Mouse (Mus musculus) adrenal gland (tissue): ENCODE results near the gene Eng.

Source experiments
- intact Hi-C: fragments of 180-260 bp; cut with DNase I; formaldehyde crosslinking; loops from one replicate; pipeline ENCODE4 v1.15.1; 2025

Gene Eng

GRCm38 (mm10) chr2:32673176-32673917, 27.0 kb downstream of the Eng start:
- intact Hi-C loops = no loop called here

GRCm38 (mm10) chr2:32676821-32677220, 30.4 kb downstream of the Eng start:
- intact Hi-C loops = no loop called here

GRCm38 (mm10) chr2:32677683-32678082, 31.3 kb downstream of the Eng start:
- intact Hi-C loops = no loop called here

GRCm38 (mm10) chr2:32680051-32680451, 33.7 kb downstream of the Eng start:
- intact Hi-C loops = no loop called here

GRCm38 (mm10) chr2:32680961-32681650, 34.7 kb downstream of the Eng start:
- intact Hi-C loops = no loop called here

- intact Hi-C loops = no loop called here
Measured at GRCm38 (mm10) chr2:32681754-32682153, 35.4 kb downstream of the Eng start.

GRCm38 (mm10) chr2:32682721-32683417, 36.5 kb downstream of the Eng start:
- intact Hi-C loops = no loop called here

GRCm38 (mm10) chr2:32683701-32684100, 37.3 kb downstream of the Eng start:
- intact Hi-C loops = no loop called here

- intact Hi-C loops = no loop called here
Measured at GRCm38 (mm10) chr2:32684681-32685428, 38.5 kb downstream of the Eng start.

GRCm38 (mm10) chr2:32685807-32686206, 39.4 kb downstream of the Eng start:
- intact Hi-C loops = no loop called here

GRCm38 (mm10) chr2:32686640-32687039, 40.2 kb downstream of the Eng start:
- intact Hi-C loops = no loop called here

GRCm38 (mm10) chr2:32687562-32687961, 41.2 kb downstream of the Eng start:
- intact Hi-C loops = no loop called here

GRCm38 (mm10) chr2:32689420-32689819, 43.0 kb downstream of the Eng start:
- intact Hi-C loops = loop anchor here (2.0 kb wide), 1 partner anchor 59 kb away; no protein-coding TSS in a partner anchor

- intact Hi-C loops = loop anchor here (2.0 kb wide), 1 partner anchor 48 kb away; no protein-coding TSS in a partner anchor
Measured at GRCm38 (mm10) chr2:32691041-32691440, 44.6 kb downstream of the Eng start.

GRCm38 (mm10) chr2:32692496-32692895, 46.1 kb downstream of the Eng start:
- intact Hi-C loops = no loop called here

- intact Hi-C loops = no loop called here
Measured at GRCm38 (mm10) chr2:32693282-32693681, 46.9 kb downstream of the Eng start.

GRCm38 (mm10) chr2:32693823-32694411, 47.5 kb downstream of the Eng start:
- intact Hi-C loops = no loop called here

- intact Hi-C loops = no loop called here
Measured at GRCm38 (mm10) chr2:32694691-32695090, 48.3 kb downstream of the Eng start.

GRCm38 (mm10) chr2:32699680-32700079, 53.3 kb downstream of the Eng start:
- intact Hi-C loops = no loop called here

GRCm38 (mm10) chr2:32700966-32701743, 54.8 kb downstream of the Eng start:
- intact Hi-C loops = no loop called here
